Mouse (Mus musculus) heart, embryonic 10.5 days (tissue): Measurements from ENCODE around the gene Gm10803. TPM values are rescaled to one million over a fixed set of nuclear protein-coding genes. Genes with fewer than 3 reads are reported as not detected.
"Not testable (repeated sequence)": the region's sequence is repeated elsewhere in the genome, so short reads cannot be mapped to it uniquely, and the experiment has no call there.

ENCODE experiments used
- DNase-seq: peaks from one replicate; pipeline ENCODE4 v3.0.0-alpha.2; 2017; ENCODE audit warnings: low spot score
- H3K27ac ChIP-seq: fragments of 300-500 bp; sonication (generic); 2 replicates; pipeline ENCODE4 v1.5.1; 2016; ENCODE audit warnings: mild to moderate bottlenecking
- H3K27me3 ChIP-seq: fragments of 300-500 bp; sonication (generic); 2 replicates; pipeline ENCODE4 v1.6.1; 2016; ENCODE audit warnings: mild to moderate bottlenecking; ENCODE audit not compliant: poor library complexity, insufficient read depth, severe bottlenecking
- H3K36me3 ChIP-seq: fragments of 300-500 bp; sonication (generic); 2 replicates; pipeline ENCODE4 v1.6.1; 2016; ENCODE audit warnings: mild to moderate bottlenecking, moderate library complexity
- H3K4me1 ChIP-seq: fragments of 300-500 bp; sonication (generic); 2 replicates; pipeline ENCODE4 v1.6.1; 2016; ENCODE audit warnings: mild to moderate bottlenecking
- H3K4me3 ChIP-seq: fragments of 300-500 bp; sonication (generic); 2 replicates; pipeline ENCODE4 v1.5.1; 2016; ENCODE audit warnings: mild to moderate bottlenecking, moderate library complexity
- H3K9me3 ChIP-seq: fragments of 300-500 bp; sonication (generic); 2 replicates; pipeline ENCODE4 v1.6.1; 2016; ENCODE audit warnings: mild to moderate bottlenecking, moderate library complexity
- WGBS: fragments of 180-500 bp; shearing (Covaris S2); methylation state at CpG from one replicate; pipeline ENCODE4 v1.1.7; 2016; 5-methylcytosine and 5-hydroxymethylcytosine counted together
- polyA plus RNA-seq: library from polyadenylated mRNA; unstranded; fragments of >200 nt; fragmentation: Nextera tagmentation; extraction: Ambion mirVana; gene quantifications from 2 replicates; pipeline ENCODE4 v1.2.1, GENCODE M21; 2016

Gm10803 gene
- polyA plus RNA-seq, result not detected in 2 replicates

DNA sequence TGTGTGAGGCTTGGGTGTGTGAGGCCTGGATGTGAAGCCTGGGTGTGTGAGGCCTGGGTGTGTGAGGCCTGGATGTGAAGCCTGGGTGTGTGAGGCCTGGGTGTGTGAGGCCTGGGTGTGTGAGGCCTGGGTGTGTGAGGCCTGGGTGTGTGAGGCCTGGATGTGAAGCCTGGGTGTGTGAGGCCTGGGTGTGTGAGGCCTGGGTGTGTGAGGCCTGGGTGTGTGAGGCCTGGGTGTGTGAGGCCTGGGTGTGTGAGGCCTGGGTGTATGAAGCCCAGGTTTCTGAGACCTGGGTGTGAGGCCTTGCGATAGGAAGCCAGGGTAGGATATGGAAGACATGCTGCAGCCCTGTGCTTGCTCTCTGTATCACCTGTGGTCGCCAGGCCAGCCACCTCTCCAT is at the start of gene Gm10803:
Gene Gm10803, plus strand, starts transcription at position 301 of the 400 bp plus-strand sequence.
- H3K27me3 ChIP-seq, H3K9me3 ChIP-seq, H3K27ac ChIP-seq, H3K4me1 ChIP-seq, DNase-seq, H3K4me3 ChIP-seq, H3K36me3 ChIP-seq: not testable (repeated sequence)
- WGBS, result 88% methylated on average over 2 of the region's 2 CpGs

DNA sequence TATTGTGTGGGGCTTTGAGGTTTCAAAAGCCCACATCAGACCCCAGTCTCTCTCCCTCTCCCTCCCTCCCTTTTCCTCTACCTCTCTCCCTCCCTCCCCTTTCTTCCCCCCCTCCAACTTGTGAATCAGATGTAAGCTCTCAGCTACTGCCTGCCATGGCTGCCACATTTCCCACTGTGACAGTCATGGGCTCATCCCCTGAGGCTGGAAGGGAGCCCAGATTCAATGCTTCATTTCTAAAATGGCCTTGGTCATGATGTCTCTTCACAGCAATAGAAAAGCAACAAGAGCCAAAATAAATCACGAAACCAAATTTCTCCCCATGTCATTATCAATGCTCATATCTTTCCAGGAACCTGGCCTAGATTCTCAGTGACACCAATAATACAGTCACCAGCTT is 49.5 kb upstream of the Gm10803 start:
- no peaks in the 10 kb centered on the region for H3K36me3 ChIP-seq
- 94% methylated on average over 1 of the region's 1 CpGs for WGBS
- peaks cover 16% of the 10 kb centered on the region; the same call in 1 of the 2 replicates for H3K27me3 ChIP-seq
- no peaks in the 10 kb centered on the region for H3K9me3 ChIP-seq
- no peak overlapping the region for H3K27ac ChIP-seq
- no peak for DNase-seq
- no peak overlapping the region for H3K4me3 ChIP-seq
- H3K4me1 ChIP-seq, result 0 out of 2 replicates have a peak, but pooled peaks cover 8% of the 10 kb centered on the region

DNA sequence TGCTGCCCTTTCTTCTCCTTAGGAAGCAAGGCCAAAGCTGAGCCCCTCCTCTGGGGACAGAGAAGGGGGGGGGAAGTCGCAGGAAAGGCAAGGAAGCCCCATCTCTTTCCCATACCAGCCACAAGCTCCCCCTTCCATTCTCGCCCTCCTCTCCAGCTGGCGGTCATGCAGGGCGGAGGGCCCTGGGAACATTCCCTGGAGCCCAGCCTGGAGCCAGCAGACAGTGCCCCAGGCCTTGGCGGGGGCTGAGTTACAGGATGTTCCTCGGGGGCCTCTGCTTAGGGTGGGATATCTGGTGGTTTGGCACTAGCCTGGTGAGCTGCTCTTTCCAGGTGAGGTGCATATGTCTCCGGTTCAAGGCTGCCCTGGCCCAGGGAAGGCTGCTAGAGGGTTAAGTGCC is 48.2 kb upstream of the Gm10803 start:
- no peak overlapping the region for H3K27ac ChIP-seq

DNA sequence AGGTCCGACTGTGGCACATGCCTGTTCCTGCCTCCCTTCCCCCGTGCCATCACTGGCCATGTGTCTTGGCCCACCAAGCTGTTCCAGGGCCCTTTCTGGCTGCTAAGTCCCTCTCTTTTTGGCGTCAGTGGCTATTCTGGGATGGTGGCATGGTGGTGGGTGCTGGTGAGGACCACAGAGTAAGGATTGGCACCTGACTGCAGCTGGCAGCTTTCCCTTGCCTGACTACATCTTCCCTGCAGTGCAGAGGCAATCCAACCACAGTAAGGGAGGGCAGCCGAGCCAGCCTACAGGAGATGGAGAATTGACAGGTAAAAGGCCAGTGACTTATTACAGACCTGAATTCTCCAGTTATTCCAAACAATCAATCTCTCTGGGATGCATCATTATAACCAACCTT is 45.1 kb upstream of the Gm10803 start:
- Histone ChIP-seq H3K27me3 (peaks cover 16% of the 10 kb centered on the region; the same call in 1 of the 2 replicates), H3K27ac (no peak overlapping the region), H3K4me1 (0 out of 2 replicates have a peak, but pooled peaks cover 8% of the 10 kb centered on the region), H3K36me3 (no peaks in the 10 kb centered on the region), H3K4me3 (no peak overlapping the region), H3K9me3 (no peaks in the 10 kb centered on the region)
- no peak for DNase-seq
- 66% methylated on average over 4 of the region's 4 CpGs for WGBS

More for the DNA sequence above, 48.2 kb upstream of the Gm10803 start:
- Histone ChIP-seq H3K4me3 (no peak overlapping the region), H3K36me3 (no peaks in the 10 kb centered on the region), H3K4me1 (0 out of 2 replicates have a peak, but pooled peaks cover 8% of the 10 kb centered on the region), H3K27me3 (peaks cover 16% of the 10 kb centered on the region; the same call in 1 of the 2 replicates), H3K9me3 (no peaks in the 10 kb centered on the region)
- DNase-seq, result no peak
- WGBS, result 58% methylated on average over 7 of the region's 7 CpGs

DNA sequence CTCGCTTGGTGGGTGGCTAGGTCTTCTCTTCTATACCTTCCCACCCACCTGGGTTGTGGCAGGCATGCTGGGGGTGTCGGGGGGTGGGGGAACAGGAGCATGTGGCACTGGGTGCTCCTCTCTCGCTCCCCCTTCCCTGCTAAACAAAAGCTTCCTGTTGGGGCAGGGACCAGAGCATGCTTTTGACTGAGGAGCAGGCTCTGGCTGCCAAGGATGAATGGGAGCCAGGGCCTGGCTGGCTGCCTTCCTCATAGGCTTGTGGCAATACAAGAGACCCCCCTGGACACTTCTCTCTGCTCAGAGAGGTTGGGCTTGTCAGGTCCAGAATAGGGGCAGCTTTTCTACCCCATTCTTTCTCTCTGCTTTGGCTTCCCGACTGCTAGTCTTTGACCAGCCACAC is 39.3 kb upstream of the Gm10803 start:
- Histone ChIP-seq H3K9me3 (no peaks in the 10 kb centered on the region), H3K27ac (no peak overlapping the region)
- WGBS, result 64% methylated on average over 4 of the region's 4 CpGs

DNA sequence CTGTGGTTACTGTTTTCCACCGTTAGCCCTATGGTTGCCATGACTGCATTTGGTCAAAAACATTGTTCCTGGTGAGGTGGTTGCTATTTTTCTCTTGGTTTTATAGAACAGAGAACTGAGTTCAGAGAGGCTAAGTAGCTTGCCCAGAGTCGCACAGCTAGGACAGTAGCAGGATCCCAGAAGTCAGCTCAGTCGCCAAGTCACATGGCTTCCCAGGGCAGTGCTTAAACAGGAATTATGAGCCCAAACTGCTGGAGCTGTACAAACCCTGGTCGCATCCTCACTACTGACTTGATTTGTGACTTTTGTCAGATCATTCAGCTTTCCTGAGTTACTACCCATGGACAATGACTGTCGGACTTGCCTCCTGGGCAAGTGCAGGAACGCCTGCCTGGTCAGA is 38.8 kb upstream of the Gm10803 start:
- no peak overlapping the region for H3K4me3 ChIP-seq
- WGBS, result 82% methylated on average over 6 of the region's 6 CpGs
- H3K4me1 ChIP-seq, result peaks cover 25% of the 10 kb centered on the region
- H3K27ac ChIP-seq, result no peak overlapping the region
- DNase-seq, result no peak
- peaks cover 6% of the 10 kb centered on the region; the same call in 1 of the 2 replicates for H3K27me3 ChIP-seq
- H3K36me3 ChIP-seq, result no peaks in the 10 kb centered on the region
- H3K9me3 ChIP-seq, result no peaks in the 10 kb centered on the region

More for the DNA sequence above, 39.3 kb upstream of the Gm10803 start:
- Histone ChIP-seq H3K4me3 (no peak overlapping the region), H3K36me3 (no peaks in the 10 kb centered on the region), H3K27me3 (peaks cover 6% of the 10 kb centered on the region; the same call in 1 of the 2 replicates), H3K4me1 (peaks cover 25% of the 10 kb centered on the region)
- no peak for DNase-seq

DNA sequence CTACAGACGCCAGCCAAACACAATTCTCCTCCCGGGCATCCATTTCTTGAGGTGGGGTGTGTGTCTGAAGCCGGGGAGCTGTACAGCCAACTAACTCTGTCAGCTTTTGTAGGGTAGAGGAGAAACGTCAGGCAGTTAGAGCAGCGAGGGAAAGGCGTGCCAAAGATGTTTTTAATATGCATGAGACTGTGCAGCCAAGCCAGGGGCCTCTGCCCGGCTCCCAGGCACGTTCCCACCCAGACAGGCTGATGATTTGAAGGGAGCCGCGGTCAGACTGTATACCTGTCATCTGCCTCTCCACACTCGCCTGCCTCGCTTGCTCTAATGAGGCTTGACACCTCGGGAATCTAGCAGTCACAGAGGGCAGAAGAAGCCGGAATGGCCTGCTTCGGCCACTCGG is 38.4 kb upstream of the Gm10803 start:
- peak overlapping the region; percentile 62; the same call in 1 of the 2 replicates for H3K27ac ChIP-seq
- no peak for DNase-seq
- WGBS, result 51% methylated on average over 16 of the region's 16 CpGs
- no peaks in the 10 kb centered on the region for H3K36me3 ChIP-seq
- H3K9me3 ChIP-seq, result no peaks in the 10 kb centered on the region
- peaks cover 25% of the 10 kb centered on the region for H3K4me1 ChIP-seq
- H3K4me3 ChIP-seq, result peak overlapping the region; percentile 9; the same call in 1 of the 2 replicates
- peaks cover 6% of the 10 kb centered on the region; the same call in 1 of the 2 replicates for H3K27me3 ChIP-seq

DNA sequence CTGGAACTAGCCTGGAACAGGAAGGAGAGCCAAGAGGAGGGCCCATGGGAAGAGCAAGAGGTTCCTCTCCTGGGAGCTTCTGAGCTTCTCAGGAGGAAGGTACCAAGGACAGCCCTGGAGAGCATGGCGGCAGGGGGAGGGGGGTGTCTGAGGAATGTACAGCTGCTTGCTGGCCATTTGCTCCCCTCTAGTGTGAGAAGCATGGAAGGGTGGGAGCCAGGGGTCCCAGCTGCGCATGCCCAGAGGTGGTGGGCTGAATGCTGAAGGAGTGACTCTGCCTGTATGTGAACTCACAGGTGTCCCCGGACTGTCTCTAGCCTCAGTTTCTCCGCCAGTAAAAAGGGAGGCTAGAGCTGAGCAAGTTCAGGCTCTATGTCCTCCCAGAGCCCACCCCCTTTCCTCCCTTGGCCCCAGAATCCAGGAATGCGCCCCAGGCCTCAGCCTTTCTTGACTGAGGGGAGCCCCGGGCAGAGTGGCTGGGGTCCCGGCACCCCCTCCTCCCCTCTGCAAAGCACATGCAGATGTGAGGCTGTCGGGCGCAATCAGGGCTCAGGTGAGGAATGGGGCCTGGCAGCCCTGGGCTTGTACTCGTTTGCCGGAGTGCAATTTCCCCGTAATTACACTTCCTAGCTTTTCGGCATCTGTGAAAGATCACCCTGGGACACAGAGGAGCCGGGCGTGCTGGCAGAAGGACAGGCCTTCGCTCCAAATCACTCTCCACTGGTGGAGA is 35.2 kb upstream of the Gm10803 start:
- H3K27ac ChIP-seq, result 0 out of 2 replicates have a peak overlapping the region, but pooled peaks have one; percentile 3
- no peaks in the 10 kb centered on the region for H3K36me3 ChIP-seq
- no peaks in the 10 kb centered on the region for H3K9me3 ChIP-seq
- no peak for DNase-seq
- H3K27me3 ChIP-seq, result peaks cover 16% of the 10 kb centered on the region; the same call in 1 of the 2 replicates
- 74% methylated on average over 16 of the region's 16 CpGs for WGBS
- no peak overlapping the region for H3K4me3 ChIP-seq
- peaks cover 36% of the 10 kb centered on the region for H3K4me1 ChIP-seq

DNA sequence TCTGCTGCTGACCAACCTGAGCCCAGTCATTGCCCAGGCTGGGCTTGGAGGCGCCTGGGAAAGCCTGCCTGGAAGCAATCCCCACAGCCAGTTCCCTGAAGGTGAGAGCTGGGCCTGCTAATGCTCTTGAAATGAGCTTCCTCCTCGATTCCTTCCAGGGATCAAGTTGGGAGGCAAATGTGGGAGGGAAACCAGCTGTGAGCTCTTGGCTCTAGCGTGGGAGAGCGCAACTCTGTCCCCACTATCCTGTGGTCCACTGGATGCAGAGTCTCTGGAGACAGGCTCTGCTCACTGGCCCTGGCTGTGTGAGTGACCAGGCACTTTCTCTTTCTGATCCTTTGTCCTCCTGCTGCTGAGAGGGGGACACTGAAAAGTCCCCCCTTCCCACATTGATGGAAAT is 30.8 kb upstream of the Gm10803 start:
- Histone ChIP-seq H3K4me3 (no peak overlapping the region), H3K36me3 (no peaks in the 10 kb centered on the region), H3K27me3 (peaks cover 15% of the 10 kb centered on the region; the same call in 1 of the 2 replicates), H3K9me3 (no peaks in the 10 kb centered on the region), H3K27ac (peak overlapping the region; percentile 63), H3K4me1 (peaks cover 18% of the 10 kb centered on the region)
- no peak for DNase-seq
- 41% methylated on average over 4 of the region's 4 CpGs for WGBS

DNA sequence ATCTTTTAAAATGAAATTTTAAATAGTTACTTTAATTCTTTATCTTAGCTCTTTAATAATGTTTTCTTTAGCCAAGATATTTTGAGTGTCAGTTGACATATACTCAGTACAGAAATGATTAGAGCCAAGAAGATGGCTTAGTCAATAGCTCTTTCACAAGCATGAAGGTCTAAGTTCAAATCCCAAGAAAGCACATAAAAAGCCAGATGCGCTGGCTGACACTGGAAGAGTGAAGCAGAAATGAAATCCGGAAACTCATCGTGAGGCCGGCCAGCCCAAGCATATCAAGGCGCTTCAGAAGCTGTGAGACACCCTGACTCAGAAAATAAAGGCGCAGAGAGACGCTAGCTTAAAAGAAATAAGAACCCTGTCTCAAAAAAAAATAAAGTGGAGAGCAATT is 26.5 kb upstream of the Gm10803 start:
- DNase-seq, result no peak
- Histone ChIP-seq H3K4me1 (peaks cover 32% of the 10 kb centered on the region), H3K36me3 (no peaks in the 10 kb centered on the region), H3K9me3 (no peaks in the 10 kb centered on the region), H3K27ac (no peak overlapping the region), H3K4me3 (no peak overlapping the region), H3K27me3 (peaks cover 16% of the 10 kb centered on the region; the same call in 1 of the 2 replicates)
- WGBS, result 91% methylated on average over 7 of the region's 7 CpGs

DNA sequence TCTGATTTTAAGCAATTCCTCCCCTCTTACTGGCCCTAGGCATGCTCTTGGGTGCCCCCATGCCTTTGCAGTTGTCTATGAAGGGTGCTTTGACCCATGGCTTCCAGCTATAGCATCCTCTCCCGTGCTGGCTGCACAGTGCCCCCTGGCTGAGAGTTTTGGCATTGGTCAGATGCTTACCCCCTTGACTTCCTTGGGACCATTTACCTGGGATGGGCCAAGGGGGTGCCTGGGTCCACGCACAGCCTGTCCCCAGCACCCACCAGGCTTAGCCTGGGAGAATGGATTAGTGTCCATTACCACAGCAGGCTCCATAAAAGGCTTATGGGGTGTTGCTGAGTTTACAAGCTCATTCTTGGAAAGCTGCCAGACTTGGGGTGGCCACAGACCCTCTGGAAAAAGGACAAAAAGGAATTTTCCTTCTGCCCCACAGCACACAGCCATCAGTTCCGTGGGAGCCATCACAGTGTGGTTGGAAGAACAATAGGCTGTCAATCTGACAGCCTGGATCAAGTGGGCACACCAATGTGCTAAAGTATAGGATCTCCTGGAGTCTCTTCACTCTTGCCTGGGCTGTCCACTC is 22.9 kb upstream of the Gm10803 start:
- peak overlapping the region; percentile 65 for H3K27ac ChIP-seq
- no peak for DNase-seq
- WGBS, result 54% methylated on average over 3 of the region's 3 CpGs
- H3K27me3 ChIP-seq, result 0 out of 2 replicates have a peak, but pooled peaks cover 9% of the 10 kb centered on the region
- no peaks in the 10 kb centered on the region for H3K9me3 ChIP-seq
- no peak overlapping the region for H3K4me3 ChIP-seq
- no peaks in the 10 kb centered on the region for H3K36me3 ChIP-seq
- peaks cover 22% of the 10 kb centered on the region for H3K4me1 ChIP-seq

DNA sequence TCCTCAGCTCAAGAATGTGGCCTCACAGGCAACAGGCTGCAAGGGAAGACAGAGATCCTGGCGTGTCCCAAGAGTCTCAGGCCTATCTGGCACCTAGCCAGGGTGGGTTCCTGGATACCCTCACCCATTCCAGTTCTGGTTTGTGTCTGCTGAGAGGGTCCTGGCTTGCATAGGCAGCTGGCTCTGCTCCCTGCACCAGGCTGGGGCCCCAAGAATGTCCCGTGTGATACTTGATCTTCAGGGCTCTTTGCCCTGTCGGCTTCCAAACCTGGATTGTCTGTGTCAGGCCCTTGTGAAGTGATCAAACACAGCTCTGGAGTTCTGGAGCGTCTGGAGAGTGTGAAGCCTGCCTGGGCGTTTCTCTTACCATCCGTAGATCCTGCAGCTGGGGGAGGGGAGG is 22.2 kb upstream of the Gm10803 start:
- peaks cover 22% of the 10 kb centered on the region for H3K4me1 ChIP-seq
- H3K36me3 ChIP-seq, result no peaks in the 10 kb centered on the region
- whole genome bisulfite sequencing, result 8% methylated on average over 6 of the region's 6 CpGs
- no peaks in the 10 kb centered on the region for H3K9me3 ChIP-seq
- 0 out of 2 replicates have a peak, but pooled peaks cover 5% of the 10 kb centered on the region for H3K27me3 ChIP-seq
- 0 out of 2 replicates have a peak overlapping the region, but pooled peaks have one; percentile 19 for H3K4me3 ChIP-seq
- peak overlapping the region; percentile 65 for H3K27ac ChIP-seq
- peak; percentile 77 for DNase-seq

DNA sequence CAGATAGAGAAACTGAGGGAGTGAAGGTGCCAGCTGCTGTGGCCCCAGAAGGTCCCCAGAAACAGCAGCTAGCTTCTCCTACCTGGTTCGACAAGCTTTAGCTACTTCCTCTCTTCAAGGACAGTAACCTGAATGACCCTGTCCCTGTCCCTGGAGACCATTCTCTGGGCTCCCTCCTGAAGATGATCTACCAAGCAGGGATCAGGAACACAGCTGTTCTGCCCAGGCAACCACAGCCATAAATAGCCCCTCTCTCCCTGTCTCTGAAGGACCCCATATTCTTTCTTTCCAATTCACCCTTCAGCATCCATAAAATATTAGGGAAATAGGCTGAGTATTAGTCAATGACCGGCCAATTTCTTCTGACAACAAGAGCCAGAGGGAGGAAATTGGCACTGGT is 18.6 kb upstream of the Gm10803 start:
- H3K27me3 ChIP-seq, result peaks cover 27% of the 10 kb centered on the region
- 83% methylated on average over 2 of the region's 2 CpGs for WGBS

More for the DNA sequence above, 18.6 kb upstream of the Gm10803 start:
- DNase-seq, result no peak
- H3K36me3 ChIP-seq, result no peaks in the 10 kb centered on the region
- H3K4me3 ChIP-seq, result no peak overlapping the region
- H3K27ac ChIP-seq, result no peak overlapping the region
- H3K4me1 ChIP-seq, result peaks cover 20% of the 10 kb centered on the region
- no peaks in the 10 kb centered on the region for H3K9me3 ChIP-seq
